Mouse (Mus musculus) ES-Bruce4 (cell line): Measurements from ENCODE around the gene Ube2u. TPM values are rescaled to one million over a fixed set of nuclear protein-coding genes. Genes with fewer than 3 reads are reported as not detected.

Source experiments
- H3K27ac ChIP-seq: 2 replicates; pipeline ENCODE4 v1.5.1; 2012; ENCODE audit warnings: low read length, inconsistent platforms; ENCODE audit not compliant: insufficient read depth
- H3K27me3 ChIP-seq: 2 replicates; pipeline ENCODE4 v1.6.1; 2012; ENCODE audit warnings: mild to moderate bottlenecking, low read length, inconsistent platforms; ENCODE audit not compliant: control insufficient read depth, poor library complexity, insufficient read depth, severe bottlenecking
- H3K36me3 ChIP-seq: 2 replicates; pipeline ENCODE4 v1.6.1; 2012; ENCODE audit warnings: inconsistent platforms, mild to moderate bottlenecking, low read length, moderate library complexity; ENCODE audit not compliant: control insufficient read depth, poor library complexity, insufficient read depth, severe bottlenecking
- H3K4me1 ChIP-seq: one replicate; pipeline ENCODE4 v1.8.1; 2011; ENCODE audit warnings: low read length; ENCODE audit not compliant: control insufficient read depth, insufficient read depth
- H3K4me3 ChIP-seq: 2 replicates; pipeline ENCODE4 v1.5.1; 2011; ENCODE audit warnings: low read depth, mild to moderate bottlenecking, low read length
- H3K9ac ChIP-seq: 2 replicates; pipeline ENCODE4 v1.6.1; 2012; ENCODE audit warnings: low read depth, mild to moderate bottlenecking, inconsistent platforms; ENCODE audit not compliant: poor library complexity, severe bottlenecking
- H3K9me3 ChIP-seq: replicated peaks from 2 replicates; pipeline ENCODE4 v1.6.1; 2012; ENCODE audit warnings: mild to moderate bottlenecking, low read length, inconsistent platforms; ENCODE audit not compliant: control insufficient read depth, poor library complexity, insufficient read depth, severe bottlenecking
- CTCF ChIP-seq: IDR thresholded peaks from one replicate; pipeline ENCODE4 v1.8.1; 2011; ENCODE audit warnings: low read depth, low read length
- EP300 ChIP-seq: IDR thresholded peaks from 2 replicates; pipeline ENCODE4 v1.6.1; 2011; ENCODE audit warnings: low read depth, low read length; ENCODE audit not compliant: insufficient read depth
- POLR2A ChIP-seq: IDR thresholded peaks from one replicate; pipeline ENCODE4 v1.8.1; 2011; ENCODE audit warnings: low read length; ENCODE audit not compliant: insufficient read depth
- polyA plus RNA-seq: library from polyadenylated mRNA; stranded (reverse); fragments of >200 nt; gene quantifications from 2 replicates; pipeline ENCODE4 v1.2.4, GENCODE M21; 2011; ENCODE audit warnings: low read depth; ENCODE audit not compliant: missing spikeins, insufficient read depth, insufficient read length

The Ube2u gene
- polyA plus RNA-seq, 1 experiment = not detected

GRCm38 (mm10) chr4:100527554-100528001, 48.9 kb downstream of the Ube2u start:
- Histone ChIP-seq H3K36me3 (no peaks in the 10 kb centered on the region), H3K4me1 (no peaks in the 10 kb centered on the region), H3K27me3 (no peaks in the 10 kb centered on the region; the same call in 1 of the 2 replicates), H3K4me3 (no peak overlapping the region), H3K27ac (no peak overlapping the region), H3K9me3 (no peaks in the 10 kb centered on the region), H3K9ac (no peak overlapping the region)
- TF ChIP-seq EP300 = no peak
- TF ChIP-seq CTCF = no peak
- no peak for TF ChIP-seq POLR2A

GRCm38 (mm10) chr4:100533607-100534006, 55.0 kb downstream of the Ube2u start:
- Histone ChIP-seq H3K9ac (no peak overlapping the region), H3K9me3 (no peaks in the 10 kb centered on the region), H3K4me1 (no peaks in the 10 kb centered on the region), H3K36me3 (no peaks in the 10 kb centered on the region), H3K27me3 (no peaks in the 10 kb centered on the region; the same call in 1 of the 2 replicates), H3K4me3 (no peak overlapping the region), H3K27ac (no peak overlapping the region)
- no peak for TF ChIP-seq POLR2A
- no peak for TF ChIP-seq CTCF
- no peak for TF ChIP-seq EP300

- no peak overlapping the region for H3K27ac ChIP-seq
- H3K9me3 ChIP-seq = no peaks in the 10 kb centered on the region
- no peak for TF ChIP-seq EP300
- no peak for TF ChIP-seq CTCF
- TF ChIP-seq POLR2A = no peak
- H3K36me3 ChIP-seq = no peaks in the 10 kb centered on the region
- H3K9ac ChIP-seq = no peak overlapping the region
- no peak overlapping the region for H3K4me3 ChIP-seq
- H3K4me1 ChIP-seq = no peaks in the 10 kb centered on the region
- no peaks in the 10 kb centered on the region; the same call in 1 of the 2 replicates for H3K27me3 ChIP-seq
Measured at GRCm38 (mm10) chr4:100534946-100535345, 56.3 kb downstream of the Ube2u start.

GRCm38 (mm10) chr4:100537898-100538297, 59.2 kb downstream of the Ube2u start:
- no peak overlapping the region for H3K27ac ChIP-seq
- no peak for TF ChIP-seq POLR2A
- TF ChIP-seq EP300 = no peak
- no peak for TF ChIP-seq CTCF

GRCm38 (mm10) chr4:100539483-100539882, 60.8 kb downstream of the Ube2u start:
- Histone ChIP-seq H3K27ac (no peak overlapping the region), H3K9me3 (no peaks in the 10 kb centered on the region), H3K4me1 (no peaks in the 10 kb centered on the region), H3K27me3 (no peaks in the 10 kb centered on the region; the same call in 1 of the 2 replicates), H3K4me3 (no peak overlapping the region), H3K36me3 (no peaks in the 10 kb centered on the region), H3K9ac (no peak overlapping the region)
- TF ChIP-seq POLR2A = no peak
- TF ChIP-seq CTCF = no peak
- no peak for TF ChIP-seq EP300

More at GRCm38 (mm10) chr4:100537898-100538297, 59.2 kb downstream of the Ube2u start:
- H3K4me3 ChIP-seq = no peak overlapping the region
- no peaks in the 10 kb centered on the region for H3K4me1 ChIP-seq
- H3K9me3 ChIP-seq = no peaks in the 10 kb centered on the region
- no peaks in the 10 kb centered on the region for H3K36me3 ChIP-seq
- H3K9ac ChIP-seq = no peak overlapping the region
- no peaks in the 10 kb centered on the region; the same call in 1 of the 2 replicates for H3K27me3 ChIP-seq

GRCm38 (mm10) chr4:100547905-100548304, 69.3 kb downstream of the Ube2u start:
- no peaks in the 10 kb centered on the region for H3K4me1 ChIP-seq
- no peaks in the 10 kb centered on the region for H3K36me3 ChIP-seq
- H3K27ac ChIP-seq = no peak overlapping the region
- no peak overlapping the region for H3K9ac ChIP-seq
- TF ChIP-seq CTCF (no peak), EP300 (no peak), POLR2A (no peak)
- no peak overlapping the region for H3K4me3 ChIP-seq
- H3K27me3 ChIP-seq = no peaks in the 10 kb centered on the region
- H3K9me3 ChIP-seq = no peaks in the 10 kb centered on the region
